23 mouse cellular contexts compared by ENCODE assay signal in genomic region chr4:100896260-100897010, GRCm38 (mm10).
"Had no signal": no experiment of that assay in that cellular context is flagged by ENCODE, and none has a peak within 500 bp of the region (broad histone marks: within the 10 kb centered on the region; RNA-seq: fewer than 3 reads in every experiment).

No protein-coding gene starts in this region.

- DNase-seq: kidney, adult 11 months; layer of hippocampus, adult 9-11 months; liver; lung, adult 18-20 months; lung, postnatal 10 days; lung, postnatal 36 days; right cerebral cortex, adult 18-20 months; right cerebral cortex, postnatal 14 days; right cerebral cortex, postnatal 4 days; thymus, postnatal 25 days had no signal

- H3K36me3 ChIP-seq: intestine, embryonic 15.5 days; liver, embryonic 12.5 days; liver, embryonic 15.5 days; lung, embryonic 15.5 days; stomach, embryonic 15.5 days had no signal

- H3K4me3 ChIP-seq: intestine, embryonic 15.5 days; layer of hippocampus, adult 2 months; limb, embryonic 10.5 days; limb, embryonic 13.5 days; liver, embryonic 12.5 days; liver, embryonic 15.5 days; lung, embryonic 15.5 days; megakaryocyte, embryonic 14.5 days; midbrain, embryonic 10.5 days; midbrain, embryonic 13.5 days; myocyte; stomach, embryonic 15.5 days had no signal

- H3K27ac ChIP-seq: intestine, embryonic 15.5 days; kidney, postnatal 0 days; layer of hippocampus, adult 2 months; limb, embryonic 10.5 days; limb, embryonic 13.5 days; liver, embryonic 12.5 days; liver, embryonic 15.5 days; lung, embryonic 15.5 days; midbrain, embryonic 10.5 days; midbrain, embryonic 13.5 days; stomach, embryonic 15.5 days had no signal

- H3K27me3 ChIP-seq: intestine, embryonic 15.5 days; limb, embryonic 13.5 days; liver, embryonic 12.5 days; liver, embryonic 15.5 days; lung, embryonic 15.5 days; megakaryocyte, embryonic 14.5 days; midbrain, embryonic 13.5 days; stomach, embryonic 15.5 days had no signal

- H3K4me1 ChIP-seq: intestine, embryonic 15.5 days; liver, embryonic 12.5 days; liver, embryonic 15.5 days; megakaryocyte, embryonic 14.5 days; stomach, embryonic 15.5 days had no signal
